Mouse (Mus musculus) limb, embryonic 10.5 days (tissue): ENCODE data around the gene Osbpl7. TPM values are rescaled to one million over a fixed set of nuclear protein-coding genes. Genes with fewer than 3 reads are reported as not detected.

Experiments
- DNase-seq: peaks from one replicate; pipeline ENCODE4 v3.0.0-alpha.2; 2017; ENCODE audit warnings: low spot score
- H3K27ac ChIP-seq: fragments of 300-500 bp; sonication (generic); 2 replicates; pipeline ENCODE4 v1.5.1; 2016; ENCODE audit warnings: mild to moderate bottlenecking
- H3K27me3 ChIP-seq: fragments of 300-500 bp; sonication (generic); 2 replicates; pipeline ENCODE4 v1.6.1; 2016; ENCODE audit warnings: low read depth, mild to moderate bottlenecking; ENCODE audit not compliant: poor library complexity, severe bottlenecking
- H3K36me3 ChIP-seq: fragments of 300-500 bp; sonication (generic); 2 replicates; pipeline ENCODE4 v1.6.1; 2016; ENCODE audit warnings: mild to moderate bottlenecking, moderate library complexity
- H3K4me1 ChIP-seq: fragments of 300-500 bp; sonication (generic); 2 replicates; pipeline ENCODE4 v1.6.1; 2016
- H3K4me3 ChIP-seq: fragments of 300-500 bp; sonication (generic); 2 replicates; pipeline ENCODE4 v1.5.1; 2016; ENCODE audit warnings: mild to moderate bottlenecking, moderate library complexity
- H3K9me3 ChIP-seq: fragments of 300-500 bp; sonication (generic); replicated peaks from 2 replicates; pipeline ENCODE4 v1.6.1; 2016; ENCODE audit warnings: mild to moderate bottlenecking
- WGBS: fragments of 180-500 bp; shearing (Covaris S2); methylation state at CpG from one replicate; pipeline ENCODE4 v1.1.7; 2016; 5-methylcytosine and 5-hydroxymethylcytosine counted together
- polyA plus RNA-seq: library from polyadenylated mRNA; unstranded; fragments of >200 nt; fragmentation: Nextera tagmentation; extraction: Ambion mirVana; gene quantifications from 2 replicates; pipeline ENCODE4 v1.2.1, GENCODE M21; 2016

Gene Osbpl7
- polyA plus RNA-seq, 1 experiment from 2014 or later, result 10.1 TPM

DNA sequence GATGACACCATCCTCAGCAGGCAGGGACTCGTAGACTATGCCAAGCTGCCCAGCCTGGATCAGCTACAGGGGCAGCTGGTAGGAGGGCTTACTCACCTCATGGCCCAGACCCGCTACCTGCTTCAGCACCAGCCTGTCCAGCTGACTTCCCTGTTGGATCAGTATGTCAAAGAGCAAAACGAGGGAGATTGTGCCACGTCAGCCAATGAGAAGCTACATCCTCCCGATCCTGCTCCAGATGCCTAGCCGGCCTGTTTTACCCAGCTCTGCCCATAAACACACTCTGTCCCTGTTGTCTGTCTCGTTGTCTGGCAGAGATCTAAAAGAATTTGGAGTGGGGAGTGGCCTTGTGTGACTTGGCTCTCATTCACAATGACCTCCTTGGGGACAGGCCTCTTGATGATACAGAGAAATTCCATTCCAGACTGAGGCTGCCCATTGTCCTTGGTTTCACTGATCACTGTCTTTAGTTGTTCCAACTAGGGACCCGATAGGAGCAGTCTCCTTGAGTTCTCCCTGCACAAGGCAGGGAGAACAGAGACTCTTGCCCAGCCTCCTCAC is 2.3 kb upstream of the Osbpl7 start:
- Histone ChIP-seq H3K36me3 (peaks cover 59% of the 10 kb centered on the region), H3K4me1 (peaks cover 33% of the 10 kb centered on the region), H3K27ac (no peak overlapping the region), H3K9me3 (no peaks in the 10 kb centered on the region), H3K27me3 (no peaks in the 10 kb centered on the region), H3K4me3 (no peak overlapping the region)
- 90% methylated on average over 8 of the region's 8 CpGs for WGBS
- no peak for DNase-seq

GRCm38 (mm10) chr11:97049492-97050085 is 839 bp upstream of the Osbpl7 start:
- no peak for DNase-seq
- Histone ChIP-seq H3K4me3 (no peak overlapping the region), H3K36me3 (peaks cover 57% of the 10 kb centered on the region), H3K4me1 (peaks cover 33% of the 10 kb centered on the region), H3K9me3 (no peaks in the 10 kb centered on the region), H3K27me3 (no peaks in the 10 kb centered on the region), H3K27ac (no peak overlapping the region)
- 78% methylated on average over 6 of the region's 6 CpGs for WGBS

DNA sequence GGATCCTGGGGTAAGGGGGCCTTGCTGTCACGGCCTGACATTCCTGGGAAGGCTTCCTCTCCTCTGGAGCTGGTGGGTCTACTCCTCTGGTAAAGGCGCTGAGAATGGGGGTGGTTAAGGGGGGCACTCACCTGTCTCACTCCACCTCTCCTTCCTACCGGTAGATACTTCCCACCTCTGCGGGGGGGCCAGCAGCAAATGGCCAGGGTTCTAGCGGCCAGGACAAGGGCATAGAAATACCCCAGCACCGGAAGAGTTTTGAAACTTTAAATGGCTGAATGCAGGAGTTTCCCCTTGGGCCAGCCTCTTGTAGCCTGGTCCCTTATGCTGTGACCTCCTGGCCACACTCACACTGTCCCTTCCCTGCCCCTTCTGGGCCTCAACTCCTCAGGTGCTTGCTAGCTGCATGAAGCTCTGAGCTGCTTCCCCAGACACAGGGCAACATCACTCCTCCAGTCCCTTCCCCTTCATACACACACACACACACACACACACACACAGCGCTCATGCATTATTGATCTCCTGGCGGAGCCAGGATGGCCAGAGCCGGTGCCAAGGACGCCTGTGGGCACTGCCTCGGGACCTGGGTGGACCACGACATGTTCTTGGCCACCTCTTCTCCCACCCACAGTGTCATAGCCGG is 637 bp downstream of the Osbpl7 start:
- H3K4me1 ChIP-seq, result peaks cover 33% of the 10 kb centered on the region
- peaks cover 59% of the 10 kb centered on the region for H3K36me3 ChIP-seq
- 34% methylated on average over 13 of the region's 13 CpGs for WGBS
- no peaks in the 10 kb centered on the region for H3K27me3 ChIP-seq
- no peaks in the 10 kb centered on the region for H3K9me3 ChIP-seq
- DNase-seq, result no peak
- peak overlapping the region; percentile 77 for H3K4me3 ChIP-seq
- peak overlapping the region; percentile 80 for H3K27ac ChIP-seq

GRCm38 (mm10) chr11:97052219-97052646 is 1.8 kb downstream of the Osbpl7 start:
- peaks cover 62% of the 10 kb centered on the region for H3K36me3 ChIP-seq

DNA sequence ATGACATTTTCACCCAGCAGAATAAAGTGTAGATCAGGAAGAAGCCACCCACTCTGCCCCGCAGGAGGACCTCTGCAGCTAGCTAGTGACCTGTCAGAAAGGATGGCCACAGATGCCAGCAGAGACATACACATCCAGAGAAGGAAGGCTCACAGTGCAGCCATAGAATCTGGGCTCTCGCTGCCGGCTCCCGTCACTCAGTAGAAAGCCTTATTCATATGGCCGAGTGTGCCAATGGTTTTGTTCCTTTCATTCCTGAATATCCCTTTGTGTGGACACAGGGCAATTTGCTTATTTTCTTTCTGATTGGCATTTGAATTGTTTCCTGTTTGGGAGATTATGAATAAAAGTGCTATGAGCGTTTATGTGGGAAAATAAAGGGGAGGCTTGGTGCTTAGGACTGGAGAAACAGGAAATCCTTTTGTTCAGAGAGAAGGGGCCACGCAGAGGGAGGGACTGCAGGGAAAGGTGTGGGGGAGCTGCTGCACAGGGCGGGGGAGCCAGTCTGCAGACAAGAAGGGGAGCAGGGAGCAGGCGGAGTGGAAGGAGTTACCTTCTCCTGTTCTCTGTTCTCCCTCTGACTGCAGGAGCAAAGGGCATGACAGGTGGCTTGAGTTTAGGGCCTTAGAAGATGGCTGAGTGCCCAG is 13.0 kb downstream of the Osbpl7 start:
- 75% methylated on average over 9 of the region's 9 CpGs for WGBS
- no peaks in the 10 kb centered on the region for H3K9me3 ChIP-seq
- H3K27me3 ChIP-seq, result no peaks in the 10 kb centered on the region
- H3K36me3 ChIP-seq, result peaks cover 61% of the 10 kb centered on the region
- H3K4me1 ChIP-seq, result peaks cover 4% of the 10 kb centered on the region; the same call in 1 of the 2 replicates
- H3K27ac ChIP-seq, result no peak overlapping the region
- DNase-seq, result no peak
- no peak overlapping the region for H3K4me3 ChIP-seq

More at GRCm38 (mm10) chr11:97052219-97052646, 1.8 kb downstream of the Osbpl7 start:
- Histone ChIP-seq H3K4me3 (peak overlapping the region; percentile 77), H3K27ac (no peak overlapping the region), H3K9me3 (no peaks in the 10 kb centered on the region), H3K27me3 (no peaks in the 10 kb centered on the region), H3K4me1 (peaks cover 33% of the 10 kb centered on the region)
- DNase-seq, result no peak
- WGBS, result 24% methylated on average over 11 of the region's 11 CpGs

GRCm38 (mm10) chr11:97063921-97064295 is 13.5 kb downstream of the Osbpl7 start:
- Histone ChIP-seq H3K4me3 (no peak overlapping the region), H3K27ac (no peak overlapping the region), H3K36me3 (peaks cover 57% of the 10 kb centered on the region), H3K27me3 (no peaks in the 10 kb centered on the region), H3K9me3 (no peaks in the 10 kb centered on the region), H3K4me1 (peaks cover 4% of the 10 kb centered on the region; the same call in 1 of the 2 replicates)
- DNase-seq, result no peak
- WGBS, result 92% methylated on average over 3 of the region's 3 CpGs

- no peak for DNase-seq
- no peaks in the 10 kb centered on the region for H3K27me3 ChIP-seq
- WGBS, result 89% methylated on average over 12 of the region's 12 CpGs
- peaks cover 4% of the 10 kb centered on the region; the same call in 1 of the 2 replicates for H3K4me1 ChIP-seq
- no peak overlapping the region for H3K4me3 ChIP-seq
- no peaks in the 10 kb centered on the region for H3K9me3 ChIP-seq
- no peak overlapping the region for H3K27ac ChIP-seq
- H3K36me3 ChIP-seq, result peaks cover 39% of the 10 kb centered on the region
Measured at GRCm38 (mm10) chr11:97065538-97066295, 15.3 kb downstream of the Osbpl7 start.

GRCm38 (mm10) chr11:97066656-97067360 is 16.4 kb downstream of the Osbpl7 start:
- H3K4me1 ChIP-seq, result peaks cover 4% of the 10 kb centered on the region; the same call in 1 of the 2 replicates
- H3K36me3 ChIP-seq, result peaks cover 28% of the 10 kb centered on the region
- H3K9me3 ChIP-seq, result no peaks in the 10 kb centered on the region
- no peaks in the 10 kb centered on the region for H3K27me3 ChIP-seq
- no peak for DNase-seq
- H3K4me3 ChIP-seq, result no peak overlapping the region; the same call in 1 of the 2 replicates
- WGBS, result 44% methylated on average over 22 of the region's 22 CpGs
- H3K27ac ChIP-seq, result no peak overlapping the region

DNA sequence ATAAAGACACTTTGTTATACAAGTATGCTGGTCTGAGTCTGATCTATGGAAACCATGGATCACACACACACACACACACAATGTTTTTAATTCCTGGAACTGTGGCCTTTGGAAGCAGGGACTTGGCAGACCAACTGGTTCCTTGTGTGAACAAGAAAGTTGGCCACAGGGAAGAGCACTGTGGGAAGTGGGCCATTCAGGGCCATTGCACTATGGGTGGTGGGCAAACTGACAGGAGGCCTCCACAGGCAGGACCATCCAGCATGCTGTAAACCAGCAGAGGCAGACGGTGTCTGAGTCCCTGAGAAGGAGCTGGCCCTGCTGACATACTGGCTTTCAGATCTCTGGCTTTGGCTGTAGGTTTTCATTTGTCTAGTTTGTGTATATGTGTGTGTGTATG is 18.9 kb downstream of the Osbpl7 start:
- Histone ChIP-seq H3K4me3 (no peak overlapping the region), H3K4me1 (peaks cover 4% of the 10 kb centered on the region; the same call in 1 of the 2 replicates), H3K36me3 (peaks cover 20% of the 10 kb centered on the region), H3K9me3 (no peaks in the 10 kb centered on the region), H3K27me3 (no peaks in the 10 kb centered on the region), H3K27ac (no peak overlapping the region)
- WGBS, result 54% methylated on average over 1 of the region's 1 CpGs
- no peak for DNase-seq

DNA sequence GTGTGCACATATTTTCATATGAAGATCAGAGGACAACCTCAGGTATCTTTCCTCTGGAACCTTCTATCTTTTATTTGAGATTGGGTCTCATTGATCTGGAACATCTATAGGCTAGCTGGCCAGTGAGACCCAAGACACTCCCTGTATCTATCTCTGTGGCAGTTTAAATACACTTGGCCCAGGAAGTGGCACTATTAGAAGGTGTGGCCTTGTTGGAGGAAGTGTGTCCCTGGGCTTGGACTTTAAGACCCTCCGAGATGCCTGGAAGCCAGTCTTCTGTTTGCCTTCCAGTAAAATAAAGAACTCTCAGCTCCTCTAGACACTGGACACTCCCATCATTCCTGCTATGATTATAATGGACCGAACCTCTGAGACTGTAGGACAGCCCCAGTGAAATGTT is 19.3 kb downstream of the Osbpl7 start:
- Histone ChIP-seq H3K4me1 (peaks cover 4% of the 10 kb centered on the region; the same call in 1 of the 2 replicates), H3K4me3 (no peak overlapping the region), H3K27ac (no peak overlapping the region), H3K27me3 (no peaks in the 10 kb centered on the region), H3K9me3 (no peaks in the 10 kb centered on the region), H3K36me3 (peaks cover 18% of the 10 kb centered on the region)
- DNase-seq, result no peak
- 89% methylated on average over 2 of the region's 2 CpGs for WGBS

- H3K4me1 ChIP-seq, result peaks cover 4% of the 10 kb centered on the region; the same call in 1 of the 2 replicates
- no peak overlapping the region for H3K27ac ChIP-seq
- no peaks in the 10 kb centered on the region for H3K9me3 ChIP-seq
- H3K27me3 ChIP-seq, result no peaks in the 10 kb centered on the region
- H3K4me3 ChIP-seq, result no peak overlapping the region
- 69% methylated on average over 1 of the region's 1 CpGs for WGBS
- no peak for DNase-seq
- H3K36me3 ChIP-seq, result peaks cover 14% of the 10 kb centered on the region
Measured at GRCm38 (mm10) chr11:97071129-97071528, 20.7 kb downstream of the Osbpl7 start.

GRCm38 (mm10) chr11:97072533-97072932 is 22.1 kb downstream of the Osbpl7 start:
- H3K36me3 ChIP-seq, result peaks cover 5% of the 10 kb centered on the region
- no peaks in the 10 kb centered on the region for H3K27me3 ChIP-seq
- no peak overlapping the region for H3K27ac ChIP-seq
- no peaks in the 10 kb centered on the region for H3K4me1 ChIP-seq
- DNase-seq, result peak; percentile 57
- no peaks in the 10 kb centered on the region for H3K9me3 ChIP-seq
- no peak overlapping the region for H3K4me3 ChIP-seq
- WGBS, result 29% methylated on average over 3 of the region's 3 CpGs
